In genomic region chr13:63530371-63530764, GRCm38 (mm10) we compare ENCODE assay signal across 19 mouse cellular contexts. TPM values are rescaled to one million over a fixed set of nuclear protein-coding genes. Genes with fewer than 3 reads are reported as not detected.
DNase-seq lines count a peak whose midpoint lies in the region; ATAC-seq and TF ChIP-seq lines count a peak whose summit lies in the region.
"Had no signal": no experiment of that assay in that cellular context is flagged by ENCODE, and none has a peak within 500 bp of the region (broad histone marks: within the 10 kb centered on the region; RNA-seq: fewer than 3 reads in every experiment).

No protein-coding gene starts in this region.

- peaks cover 18% of the 10 kb centered on the region for H3K36me3 ChIP-seq in hindbrain, embryonic 11.5 days (ENCODE audit: control insufficient read depth, insufficient read depth, low read length)
- peaks cover 33% of the 10 kb centered on the region for H3K36me3 ChIP-seq in hindbrain, postnatal 0 days (ENCODE audit: insufficient read depth, low read length)
- peaks cover 19% of the 10 kb centered on the region; the same call in 1 of the 2 replicates for H3K36me3 ChIP-seq in lung, postnatal 0 days (ENCODE audit: insufficient read depth, low read length)
- peaks cover 60% of the 10 kb centered on the region for H3K36me3 ChIP-seq in neural tube, embryonic 15.5 days

- ATAC-seq in hindbrain, embryonic 11.5 days (ENCODE audit: low FRiP score), result peak; percentile 58
- ATAC-seq in hindbrain, postnatal 0 days, result no peak
- ATAC-seq in lung, postnatal 0 days, result no peak
- no peak for ATAC-seq in neural tube, embryonic 15.5 days (ENCODE audit: low FRiP score)
- ATAC-seq: intestine, embryonic 16.5 days had no signal

- no peak for TF ChIP-seq EP300 in lung, postnatal 0 days (IDR thresholded peaks at IDR 0.05)

- DNase-seq in hindbrain, embryonic 11.5 days (ENCODE audit: low spot score), result no peak
- no peak for DNase-seq in hindbrain, postnatal 0 days (ENCODE audit: low spot score)
- DNase-seq in lung, postnatal 0 days (ENCODE audit: low spot score), result no peak
- DNase-seq in lung, postnatal 36 days, result no peak
- peak; percentile 33 for DNase-seq in thymus, postnatal 25 days
- DNase-seq in retina, postnatal 1 day, result no peak
- DNase-seq in adrenal gland, postnatal 10 days, result no peak
- DNase-seq: adrenal gland, adult 2 months; cerebellum, adult 11-12 months; cerebellum, postnatal 25 days; heart, adult 11 months; heart, postnatal 4 days; lung, adult 2 months; right cerebral cortex, postnatal 4 days had no signal

- H3K9ac ChIP-seq in hindbrain, embryonic 11.5 days (ENCODE audit: low read depth, low read length), result no peak overlapping the region
- no peak overlapping the region for H3K9ac ChIP-seq in hindbrain, postnatal 0 days (replicated peaks; ENCODE audit: low read length)
- H3K9ac ChIP-seq in lung, postnatal 0 days (replicated peaks; ENCODE audit: low read depth), result no peak overlapping the region
- no peak overlapping the region for H3K9ac ChIP-seq in neural tube, embryonic 15.5 days (replicated peaks)
- H3K9ac ChIP-seq: neural tube, embryonic 12.5 days had no signal

- H3K9me3 ChIP-seq in hindbrain, embryonic 11.5 days (ENCODE audit: control insufficient read depth, low read length), result no peaks in the 10 kb centered on the region
- H3K9me3 ChIP-seq in hindbrain, postnatal 0 days (ENCODE audit: low read length), result no peaks in the 10 kb centered on the region
- no peaks in the 10 kb centered on the region for H3K9me3 ChIP-seq in lung, postnatal 0 days (ENCODE audit: low read length)
- no peaks in the 10 kb centered on the region for H3K9me3 ChIP-seq in neural tube, embryonic 15.5 days (replicated peaks)
- H3K9me3 ChIP-seq: limb, embryonic 10.5 days; neural tube, embryonic 12.5 days had no signal

- 33% methylated on average over 3 of the region's 3 CpGs for WGBS in hindbrain, embryonic 11.5 days
- 33% methylated on average over 3 of the region's 3 CpGs for WGBS in hindbrain, postnatal 0 days
- WGBS in lung, postnatal 0 days, result 51% methylated on average over 3 of the region's 3 CpGs
- WGBS in neural tube, embryonic 15.5 days, result 32% methylated on average over 3 of the region's 3 CpGs

- no peak overlapping the region for H3K4me2 ChIP-seq in hindbrain, embryonic 11.5 days (replicated peaks; ENCODE audit: low read depth, low read length)
- H3K4me2 ChIP-seq in hindbrain, postnatal 0 days (ENCODE audit: low read depth, low read length), result no peak overlapping the region
- H3K4me2 ChIP-seq in lung, postnatal 0 days (replicated peaks; ENCODE audit: low read depth, low read length), result no peak overlapping the region
- H3K4me2 ChIP-seq in neural tube, embryonic 15.5 days, result no peak overlapping the region
- H3K4me2 ChIP-seq: liver, embryonic 11.5 days; neural tube, embryonic 12.5 days had no signal

- no peak overlapping the region for H3K4me3 ChIP-seq in hindbrain, embryonic 11.5 days (ENCODE audit: low read depth, low read length)
- H3K4me3 ChIP-seq in hindbrain, postnatal 0 days (ENCODE audit: low read length), result no peak overlapping the region
- no peak overlapping the region for H3K4me3 ChIP-seq in lung, postnatal 0 days (ENCODE audit: low read depth, low read length)
- no peak overlapping the region for H3K4me3 ChIP-seq in neural tube, embryonic 15.5 days (replicated peaks)
- H3K4me3 ChIP-seq: limb, embryonic 10.5 days; neural tube, embryonic 12.5 days had no signal

- no peaks in the 10 kb centered on the region for H3K27me3 ChIP-seq in hindbrain, embryonic 11.5 days (ENCODE audit: control insufficient read depth, insufficient read depth, low read length)
- H3K27me3 ChIP-seq in hindbrain, postnatal 0 days (ENCODE audit: insufficient read depth, low read length), result no peaks in the 10 kb centered on the region
- H3K27me3 ChIP-seq in lung, postnatal 0 days (replicated peaks; ENCODE audit: insufficient read depth, low read length), result no peaks in the 10 kb centered on the region
- H3K27me3 ChIP-seq in neural tube, embryonic 15.5 days (replicated peaks), result no peaks in the 10 kb centered on the region
- H3K27me3 ChIP-seq: neural tube, embryonic 12.5 days had no signal

- 0 out of 2 replicates have a peak overlapping the region, but pooled peaks have one; percentile 11 for H3K27ac ChIP-seq in hindbrain, embryonic 11.5 days (ENCODE audit: low read depth, low read length)
- no peak overlapping the region for H3K27ac ChIP-seq in hindbrain, postnatal 0 days
- peak overlapping the region; percentile 6; the same call in 1 of the 2 replicates for H3K27ac ChIP-seq in lung, postnatal 0 days (ENCODE audit: low read length)
- H3K27ac ChIP-seq in neural tube, embryonic 15.5 days (replicated peaks), result peak overlapping the region; percentile 23; the same call in 1 of the 2 replicates
- H3K27ac ChIP-seq: limb, embryonic 10.5 days; neural tube, embryonic 12.5 days had no signal

- no peak for TF ChIP-seq CTCF in hindbrain, postnatal 0 days (IDR thresholded peaks at IDR 0.05; ENCODE audit: low read depth)
- no peak for TF ChIP-seq CTCF in lung, postnatal 0 days (IDR thresholded peaks at IDR 0.05)

- peaks cover 14% of the 10 kb centered on the region for H3K4me1 ChIP-seq in hindbrain, embryonic 11.5 days (replicated peaks; ENCODE audit: control insufficient read depth, insufficient read depth, low read length)
- peaks cover 4% of the 10 kb centered on the region; the same call in 1 of the 2 replicates for H3K4me1 ChIP-seq in hindbrain, postnatal 0 days (ENCODE audit: insufficient read depth, low read length)
- peaks cover 18% of the 10 kb centered on the region; the same call in 1 of the 2 replicates for H3K4me1 ChIP-seq in lung, postnatal 0 days (ENCODE audit: insufficient read depth, low read depth, low read length)
- H3K4me1 ChIP-seq in neural tube, embryonic 15.5 days, result peaks cover 49% of the 10 kb centered on the region

RNA-seq across cellular contexts. Expression of gene Fancc, which starts 33.3 kb away (rescaled TPM):
- polyA plus RNA-seq in hindbrain, embryonic 11.5 days (2014; fragmentation: Nextera tagmentation; extraction: Ambion mirVana), result 19.7 and 26.1 TPM in 2 replicates
- 17.7 and 25.9 TPM in 2 replicates for total RNA-seq in hindbrain, postnatal 0 days (2014; rRNA removed)
- 11.4 and 11.9 TPM in 2 replicates for polyA plus RNA-seq in hindbrain, postnatal 0 days (2015; fragmentation: Nextera tagmentation; extraction: Ambion mirVana)
- 26.0 and 37.6 TPM in 2 replicates for polyA plus RNA-seq in lung, postnatal 0 days (2015; fragmentation: Nextera tagmentation; extraction: Ambion mirVana)
- 12.8 and 14.4 TPM in 2 replicates for polyA plus RNA-seq in neural tube, embryonic 15.5 days (2015; fragmentation: Nextera tagmentation; extraction: Ambion mirVana)
- total RNA-seq in adrenal gland, postnatal 10 days (2021), result 10 to 100 TPM in 1 of 2 experiments, 1 to 10 TPM in 1; 7.6 to 13.0 TPM

RNA-seq across cellular contexts. Expression of gene Ptch1, which starts 43.0 kb away (rescaled TPM):
- 19.5 and 28.4 TPM in 2 replicates for polyA plus RNA-seq in hindbrain, embryonic 11.5 days (2014; fragmentation: Nextera tagmentation; extraction: Ambion mirVana)
- 39.0 and 58.4 TPM in 2 replicates for total RNA-seq in hindbrain, postnatal 0 days (2014; rRNA removed)
- polyA plus RNA-seq in hindbrain, postnatal 0 days (2015; fragmentation: Nextera tagmentation; extraction: Ambion mirVana), result 9.6 and 10.4 TPM in 2 replicates
- polyA plus RNA-seq in lung, postnatal 0 days (2015; fragmentation: Nextera tagmentation; extraction: Ambion mirVana), result 15.2 and 21.3 TPM in 2 replicates
- polyA plus RNA-seq in neural tube, embryonic 15.5 days (2015; fragmentation: Nextera tagmentation; extraction: Ambion mirVana), result 16.9 and 17.5 TPM in 2 replicates
- total RNA-seq in adrenal gland, postnatal 10 days (2021), result 10 to 100 TPM; 38.7 to 55.2 TPM
